Mouse (Mus musculus) neutrophil, adult 5-6 weeks (primary cell): Measurements from ENCODE around the gene Morc2a. TPM values are rescaled to one million over a fixed set of nuclear protein-coding genes. Genes with fewer than 3 reads are reported as not detected.
"Not testable (repeated sequence)": the region's sequence is repeated elsewhere in the genome, so short reads cannot be mapped to it uniquely, and the experiment has no call there.

Experiments
- ATAC-seq: fragments of 151-379, 151-347 bp; 2 replicates; pipeline ENCODE4 v1.8.0; 2017; ENCODE audit warnings: mild to moderate bottlenecking, moderate TSS enrichment; ENCODE audit not compliant: insufficient number of reproducible peaks, poor library complexity, low FRiP score, severe bottlenecking; ENCODE audit errors: extremely low read depth
- total RNA-seq: library from RNA; stranded (forward); fragments of 200-1000 nt; gene quantifications from 2 replicates; pipeline ENCODE4 v1.2.3, GENCODE M21; 2017

Gene Morc2a
- total RNA-seq: 29.5 and 30.0 TPM in 2 replicates

GRCm38 (mm10) chr11:3648964-3649841 is at the start of gene Morc2a:
TSS of gene Morc2a (plus strand) at chr11:3649191.
- peak; percentile 95 for ATAC-seq

DNA sequence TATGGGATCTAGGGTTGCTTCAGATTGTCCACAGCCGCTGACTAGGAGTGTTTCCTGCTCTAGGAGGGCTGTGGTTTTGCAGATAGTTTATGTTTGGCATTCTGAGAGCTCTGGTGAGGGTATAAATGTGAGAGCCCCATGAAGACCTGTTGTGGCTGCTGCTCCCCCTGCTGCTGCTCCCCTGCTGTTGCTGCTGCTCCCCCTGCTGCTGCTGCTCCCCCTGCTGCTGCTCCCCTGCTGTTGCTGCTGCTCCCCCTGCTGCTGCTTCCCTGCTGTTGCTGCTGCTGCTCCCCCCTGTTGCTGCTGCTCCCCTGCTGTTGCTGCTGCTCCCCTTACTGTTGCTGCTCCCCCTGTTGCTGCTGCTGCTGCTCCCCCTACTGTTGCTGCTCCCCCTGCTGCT is 47.0 kb upstream of the Morc2a start:
- ATAC-seq: not testable (repeated sequence)

- not testable (repeated sequence) for ATAC-seq
Observed at GRCm38 (mm10) chr11:3602687-3603086, 46.3 kb upstream of the Morc2a start.

- ATAC-seq: no peak
Observed at GRCm38 (mm10) chr11:3606456-3606855, 42.5 kb upstream of the Morc2a start.

GRCm38 (mm10) chr11:3615576-3615975 is 33.4 kb upstream of the Morc2a start:
- no peak for ATAC-seq

DNA sequence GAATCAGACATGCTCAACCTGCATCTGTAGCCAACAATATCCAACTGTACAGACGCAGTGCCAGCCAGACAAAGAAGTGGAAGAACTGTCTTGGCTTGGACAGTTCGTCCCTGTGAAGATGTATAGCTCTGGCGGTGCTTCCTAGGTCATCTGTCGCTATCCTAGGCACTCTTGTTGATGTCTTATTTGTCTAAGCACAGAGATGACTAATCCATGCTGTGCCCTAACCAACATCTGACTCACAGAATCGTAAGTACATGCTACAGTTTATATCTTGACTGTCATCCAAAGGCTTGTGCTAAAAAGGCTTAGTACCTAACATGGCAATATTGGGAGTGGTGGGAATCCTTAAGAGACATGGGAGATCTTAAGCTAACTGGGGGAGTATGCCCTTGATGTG is 26.2 kb upstream of the Morc2a start:
- no peak for ATAC-seq

- no peak for ATAC-seq
Observed at GRCm38 (mm10) chr11:3624391-3625027, 24.5 kb upstream of the Morc2a start.

DNA sequence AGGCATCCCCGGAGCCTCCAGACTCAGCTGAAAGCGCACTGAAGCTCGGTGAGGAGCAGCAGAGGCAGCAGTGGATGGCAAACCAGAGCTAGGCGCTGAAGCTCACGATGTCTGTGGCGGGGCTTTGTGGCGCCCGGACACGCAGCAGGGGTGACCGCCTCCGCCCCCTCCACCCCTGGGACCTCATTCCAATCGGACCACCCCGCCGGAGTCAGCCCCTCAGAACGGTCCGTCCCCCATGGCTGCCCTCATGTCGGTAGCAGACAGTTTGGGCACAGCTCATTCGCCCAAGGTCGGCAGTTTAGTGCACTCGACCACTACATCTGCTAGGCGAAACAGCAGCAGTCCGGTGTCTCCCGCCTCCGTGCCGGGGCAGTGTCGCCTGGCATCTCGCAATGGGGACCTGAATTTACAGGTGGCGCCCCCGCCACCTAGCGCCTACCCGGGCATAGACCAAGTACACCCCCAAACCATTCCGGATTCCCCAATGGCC is 19.9 kb upstream of the Morc2a start:
- no peak for ATAC-seq

DNA sequence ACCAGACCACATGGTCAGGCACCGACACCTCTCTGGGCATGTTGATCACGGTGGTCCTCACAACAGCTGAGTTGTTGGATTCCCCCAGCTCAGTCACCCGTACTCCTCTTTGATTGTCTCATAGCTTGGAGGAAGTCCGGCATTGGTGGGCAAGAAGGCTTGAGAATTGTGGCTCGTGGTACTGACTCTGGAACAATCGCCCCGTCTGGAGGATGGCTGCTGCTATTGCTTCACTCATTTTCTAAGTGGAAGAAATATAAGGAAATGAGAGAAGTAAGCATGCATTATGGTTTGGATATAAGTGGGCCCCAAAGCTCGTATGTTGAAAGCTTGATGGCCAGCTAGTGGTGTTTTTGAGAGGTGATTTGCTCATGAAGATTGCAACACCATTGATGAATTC is 15.7 kb upstream of the Morc2a start:
- ATAC-seq: not testable (repeated sequence)

GRCm38 (mm10) chr11:3647688-3648087 is 1.3 kb upstream of the Morc2a start:
- ATAC-seq: no peak

DNA sequence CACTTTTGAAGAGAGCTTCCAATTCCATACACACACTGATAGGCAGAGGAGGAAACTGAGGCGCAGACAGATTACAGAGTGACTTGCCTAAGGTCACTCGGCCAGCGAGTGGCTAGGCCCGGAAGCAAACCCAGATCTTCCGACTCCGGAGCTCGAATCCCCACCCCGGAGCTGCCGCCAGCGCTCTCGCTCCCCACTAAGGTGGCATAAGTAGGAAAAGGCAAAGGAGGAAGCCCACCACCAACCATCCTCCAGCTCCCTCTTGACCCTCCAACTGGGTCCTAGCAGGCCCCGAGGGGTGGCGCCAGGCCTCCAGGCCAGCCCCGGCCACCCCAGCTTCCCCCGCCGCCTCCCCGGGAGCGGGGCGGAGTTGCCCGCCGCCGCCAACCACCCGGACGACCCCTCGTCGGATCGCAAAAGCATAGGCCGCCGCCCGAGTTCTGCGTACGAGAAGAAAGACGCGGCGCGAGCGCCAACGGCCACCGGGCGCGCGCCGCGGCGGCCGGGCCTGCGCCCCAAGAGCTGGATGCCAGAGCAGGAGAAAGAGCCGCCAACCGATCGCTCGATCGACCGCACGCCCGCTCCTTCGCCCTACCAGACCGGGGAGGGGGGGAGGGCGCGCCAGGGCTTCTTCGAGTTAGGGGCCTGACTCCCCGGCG is 557 bp upstream of the Morc2a start:
- ATAC-seq: no peak

GRCm38 (mm10) chr11:3650141-3650540 is 1.1 kb downstream of the Morc2a start:
- ATAC-seq: no peak

DNA sequence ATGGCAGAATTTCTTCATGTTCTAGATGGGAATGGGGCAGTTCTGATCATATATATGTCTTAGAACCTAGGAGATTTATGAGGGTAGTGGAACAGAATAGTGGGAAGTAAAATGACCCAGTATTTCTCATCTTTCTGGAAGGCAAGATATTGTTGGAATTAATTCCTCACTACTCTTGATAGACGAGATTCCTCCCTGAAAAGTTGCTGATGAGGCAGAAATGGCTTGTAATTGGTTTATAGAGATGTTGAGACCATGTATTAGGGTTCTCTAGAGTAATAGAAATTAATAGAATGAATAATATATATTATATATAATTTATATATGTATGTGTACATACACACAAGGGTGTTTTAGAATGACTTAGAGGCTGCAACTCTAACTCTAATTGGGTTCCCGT is 13.0 kb downstream of the Morc2a start:
- ATAC-seq: no peak

DNA sequence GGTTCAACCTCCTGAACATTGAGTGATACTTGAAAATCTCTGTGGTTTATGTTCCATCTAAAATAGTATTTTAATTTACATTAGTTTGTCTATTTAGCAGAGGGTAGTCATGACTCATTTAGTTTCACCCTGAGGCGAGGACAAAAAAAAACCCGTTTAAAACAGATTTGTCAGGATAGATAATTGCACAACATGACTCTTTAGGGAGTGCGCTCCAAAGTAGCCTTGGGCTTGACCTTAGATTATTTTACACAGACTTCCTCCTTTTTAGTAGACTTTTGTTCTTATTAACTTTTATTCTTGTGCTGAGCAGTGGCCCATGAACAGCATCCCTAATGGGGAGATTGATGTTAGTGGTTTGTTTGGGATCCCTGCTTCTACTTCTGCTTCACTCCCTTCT is 18.5 kb downstream of the Morc2a start:
- ATAC-seq: no peak

- ATAC-seq: no peak
Observed at GRCm38 (mm10) chr11:3668768-3669167, 19.8 kb downstream of the Morc2a start.

DNA sequence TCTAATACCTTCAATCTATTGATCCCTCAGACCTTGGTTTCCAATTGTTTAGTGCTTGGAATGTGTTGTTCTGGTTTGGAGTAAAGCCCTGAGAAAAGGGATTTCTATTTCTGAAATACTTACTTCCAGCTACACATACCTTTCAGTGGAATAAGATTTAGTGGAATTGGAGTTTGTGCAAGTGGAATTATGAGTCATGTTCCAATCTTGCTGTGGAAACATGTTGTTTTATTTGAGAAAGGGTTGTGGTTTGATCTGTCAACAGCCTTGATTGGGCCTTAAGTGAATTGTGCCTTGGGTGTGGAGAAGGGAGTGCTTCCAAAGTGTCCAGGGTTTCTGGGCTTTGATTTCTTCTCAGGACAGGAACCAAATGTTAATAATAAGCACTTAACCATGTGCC is 20.9 kb downstream of the Morc2a start:
- ATAC-seq: no peak

DNA sequence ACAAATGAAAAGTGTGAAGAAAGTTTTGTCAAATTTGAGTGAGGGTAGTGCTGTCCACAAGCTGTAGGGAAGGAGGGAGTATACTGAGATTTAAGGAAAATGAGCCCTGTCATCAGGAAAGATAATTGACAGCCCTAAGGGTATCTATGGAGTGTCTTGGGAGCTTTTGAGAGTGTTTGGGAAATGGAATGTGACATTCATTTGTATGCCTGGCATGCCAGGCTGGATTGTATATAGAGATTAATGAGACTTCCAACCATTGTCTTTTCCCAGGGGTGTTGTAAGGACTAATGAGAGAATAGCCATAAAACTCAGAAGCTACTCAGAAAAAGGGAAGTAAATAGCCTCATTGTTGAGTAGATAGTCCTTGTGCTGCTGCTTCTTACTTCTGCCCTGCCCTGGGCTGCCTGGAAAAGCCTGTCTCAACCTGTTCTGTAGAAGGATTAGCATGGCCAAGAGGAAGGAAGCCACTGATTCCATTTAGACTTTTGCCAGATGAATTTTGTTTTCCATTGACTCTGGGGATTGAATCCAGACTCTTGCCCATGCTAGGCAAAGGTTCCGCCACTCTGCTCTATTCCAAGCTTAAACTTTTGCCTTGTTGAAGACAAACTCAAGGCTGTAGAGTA is 22.1 kb downstream of the Morc2a start:
- ATAC-seq: no peak

- no peak for ATAC-seq
Observed at GRCm38 (mm10) chr11:3674545-3674944, 25.6 kb downstream of the Morc2a start.

DNA sequence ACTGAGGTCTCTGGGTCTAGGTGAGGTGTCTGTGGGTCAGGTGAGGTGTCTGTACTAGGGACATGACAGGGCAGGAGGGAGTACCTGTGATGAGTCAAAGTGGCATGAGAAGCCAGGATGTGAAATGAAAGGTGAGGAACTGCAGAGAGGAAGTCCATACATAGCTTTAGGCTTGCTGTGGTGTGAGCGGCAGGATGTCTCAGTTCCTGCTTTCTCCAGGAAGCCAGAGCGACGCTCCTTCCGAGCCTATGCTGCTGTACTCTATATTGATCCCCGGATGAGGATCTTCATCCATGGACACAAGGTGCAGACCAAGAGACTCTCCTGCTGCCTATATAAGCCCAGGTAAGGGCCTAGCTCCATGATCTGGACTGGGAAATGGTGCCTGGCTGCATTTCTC is 27.4 kb downstream of the Morc2a start:
- ATAC-seq: peak; percentile 26; the same call in 1 of the 2 replicates
